Comparison of ENCODE assay signal across 16 mouse cellular contexts in genomic region chr3:122317339-122317738, GRCm38 (mm10). TPM values are rescaled to one million over a fixed set of nuclear protein-coding genes. Genes with fewer than 3 reads are reported as not detected.
DNase-seq lines count a peak whose midpoint lies in the region; ATAC-seq and TF ChIP-seq lines count a peak whose summit lies in the region.
"Had no signal": no experiment of that assay in that cellular context is flagged by ENCODE, and none has a peak within 500 bp of the region (broad histone marks: within the 10 kb centered on the region; RNA-seq: fewer than 3 reads in every experiment).

No protein-coding gene starts in this region.

- CTCF ChIA-PET in Patski (lab: Charles Lee) = interaction anchor here (1.3 to 1.8 kb wide), 6 partner anchors 20 to 148 kb away, joined by 3 to 6 read pairs (median 4); no protein-coding TSS in a partner anchor

- no peaks in the 10 kb centered on the region for H3K4me1 ChIP-seq in forebrain, postnatal 0 days (ENCODE audit: insufficient read depth)
- H3K4me1 ChIP-seq in forebrain, embryonic 15.5 days = peaks cover 10% of the 10 kb centered on the region; the same call in 1 of the 2 replicates
- H3K4me1 ChIP-seq in kidney, postnatal 0 days (replicated peaks; ENCODE audit: insufficient read depth, low read length) = peaks cover 6% of the 10 kb centered on the region; the same call in 1 of the 2 replicates

- ATAC-seq in forebrain, postnatal 0 days = peak; percentile 33; the same call in 1 of the 2 replicates
- ATAC-seq in forebrain, embryonic 15.5 days (replicated peaks) = no peak
- no peak; the same call in 1 of the 2 replicates for ATAC-seq in kidney, postnatal 0 days (replicated peaks; ENCODE audit: low FRiP score, low read depth)
- ATAC-seq in Patski = peak; percentile 76
- ATAC-seq: intestine, postnatal 0 days had no signal

- 86% methylated on average over 6 of the region's 6 CpGs for WGBS in forebrain, postnatal 0 days
- 79% methylated on average over 6 of the region's 6 CpGs for WGBS in forebrain, embryonic 15.5 days
- WGBS in kidney, postnatal 0 days = 84% methylated on average over 6 of the region's 6 CpGs

- no peak for TF ChIP-seq CTCF in forebrain, postnatal 0 days (IDR thresholded peaks at IDR 0.05; ENCODE audit: low read depth)
- TF ChIP-seq CTCF in kidney, postnatal 0 days (IDR thresholded peaks at IDR 0.05; ENCODE audit: low read depth) = no peak
- no peak for TF ChIP-seq CTCF in Patski (IDR thresholded peaks at IDR 0.05)

- no peaks in the 10 kb centered on the region for H3K27me3 ChIP-seq in forebrain, postnatal 0 days (ENCODE audit: insufficient read depth, low read length)
- no peaks in the 10 kb centered on the region for H3K27me3 ChIP-seq in forebrain, embryonic 15.5 days
- H3K27me3 ChIP-seq in kidney, postnatal 0 days (ENCODE audit: insufficient read depth, low read length) = no peaks in the 10 kb centered on the region
- H3K27me3 ChIP-seq in Patski = no peaks in the 10 kb centered on the region
- H3K27me3 ChIP-seq: forebrain, embryonic 12.5 days; hindbrain, embryonic 15.5 days; liver, embryonic 15.5 days had no signal

- POLR2A ChIA-PET in Patski (lab: Charles Lee) = interaction anchor here (0.5 to 0.6 kb wide), 2 partner anchors 131 to 149 kb away, joined by 3 read pairs; no protein-coding TSS in a partner anchor

- H3K9ac ChIP-seq in forebrain, postnatal 0 days = no peak overlapping the region
- H3K9ac ChIP-seq in forebrain, embryonic 15.5 days (replicated peaks) = no peak overlapping the region
- H3K9ac ChIP-seq in kidney, postnatal 0 days (ENCODE audit: low read depth, low read length) = no peak overlapping the region
- H3K9ac ChIP-seq: hindbrain, embryonic 15.5 days; liver, embryonic 15.5 days had no signal

- H3K27ac ChIP-seq in forebrain, postnatal 0 days (ENCODE audit: low read depth, low read length) = no peak overlapping the region
- no peak overlapping the region for H3K27ac ChIP-seq in forebrain, embryonic 15.5 days (replicated peaks)
- H3K27ac ChIP-seq in kidney, postnatal 0 days = 0 out of 2 replicates have a peak overlapping the region, but pooled peaks have one; percentile 19
- H3K27ac ChIP-seq: forebrain, embryonic 12.5 days; hindbrain, embryonic 15.5 days; liver, embryonic 15.5 days; stomach, postnatal 0 days had no signal

- DNase-seq in forebrain, postnatal 0 days = no peak
- no peak for DNase-seq in kidney, postnatal 0 days (ENCODE audit: low spot score)
- DNase-seq in kidney, postnatal 36 days = no peak
- DNase-seq in 3T3-L1 (ENCODE audit: low read depth, low spot score) (peak; percentile 83), Patski (ENCODE audit: low read depth, low spot score) (no peak)
- DNase-seq in embryo, embryonic 10.5 days (ENCODE audit: low spot score) = no peak
- no peak for DNase-seq in spleen, adult 12 weeks (ENCODE audit: low spot score)
- DNase-seq: cerebellum, adult 9-11 months; heart, postnatal 14 days; right cerebral cortex, postnatal 14 days had no signal

- in situ Hi-C loops in Patski (cut with MboI; ENCODE audit: low pct_unique_long_range_greater_than_20kb) = loop anchor here (25.0 kb wide), 1 partner anchor 595 kb away; the partner anchor contains the start of genes 1810037I17Rik and Gm10959

- no peaks in the 10 kb centered on the region for H3K36me3 ChIP-seq in forebrain, postnatal 0 days (ENCODE audit: insufficient read depth)
- H3K36me3 ChIP-seq in forebrain, embryonic 15.5 days = no peaks in the 10 kb centered on the region
- H3K36me3 ChIP-seq in kidney, postnatal 0 days (ENCODE audit: insufficient read depth, low read length) = no peaks in the 10 kb centered on the region
- H3K36me3 ChIP-seq: forebrain, embryonic 12.5 days; hindbrain, embryonic 15.5 days; liver, embryonic 15.5 days had no signal

- no peaks in the 10 kb centered on the region for H3K9me3 ChIP-seq in forebrain, postnatal 0 days (ENCODE audit: low read length)
- H3K9me3 ChIP-seq in forebrain, embryonic 15.5 days = no peaks in the 10 kb centered on the region
- no peaks in the 10 kb centered on the region for H3K9me3 ChIP-seq in kidney, postnatal 0 days (replicated peaks; ENCODE audit: low read length)
- H3K9me3 ChIP-seq: forebrain, embryonic 12.5 days; hindbrain, embryonic 15.5 days; liver, embryonic 15.5 days had no signal

- no peak overlapping the region for H3K4me3 ChIP-seq in forebrain, postnatal 0 days (ENCODE audit: low read depth, low read length)
- H3K4me3 ChIP-seq in forebrain, embryonic 15.5 days = no peak overlapping the region
- no peak overlapping the region for H3K4me3 ChIP-seq in kidney, postnatal 0 days (replicated peaks; ENCODE audit: low read depth, low read length)
- H3K4me3 ChIP-seq: forebrain, embryonic 12.5 days; hindbrain, embryonic 15.5 days; liver, embryonic 15.5 days had no signal

- no peak overlapping the region for H3K4me2 ChIP-seq in forebrain, postnatal 0 days (ENCODE audit: low read depth)
- H3K4me2 ChIP-seq in forebrain, embryonic 15.5 days (replicated peaks) = no peak overlapping the region
- H3K4me2 ChIP-seq in kidney, postnatal 0 days (ENCODE audit: low read length) = no peak overlapping the region

RNA-seq across cellular contexts. Expression of gene Bcar3, which starts 23.4 kb away (rescaled TPM):
- total RNA-seq in forebrain, postnatal 0 days (2014; rRNA removed) = 9.5 and 11.4 TPM in 2 replicates
- polyA plus RNA-seq in forebrain, postnatal 0 days (2015; fragmentation: Nextera tagmentation; extraction: Ambion mirVana) = 6.4 and 7.3 TPM in 2 replicates
- 5.0 and 6.1 TPM in 2 replicates for polyA plus RNA-seq in forebrain, embryonic 15.5 days (2015; fragmentation: Nextera tagmentation; extraction: Ambion mirVana)
- 18.8 and 20.7 TPM in 2 replicates for polyA plus RNA-seq in kidney, postnatal 0 days (2015; fragmentation: Nextera tagmentation; extraction: Ambion mirVana)
- 24.9 TPM for polyA plus RNA-seq in Patski (2021)

RNA-seq across cellular contexts. Expression of gene Dnttip2, which starts 43.2 kb away (rescaled TPM):
- total RNA-seq in forebrain, postnatal 0 days (2014; rRNA removed) = 18.5 and 23.9 TPM in 2 replicates
- 50.2 and 52.1 TPM in 2 replicates for polyA plus RNA-seq in forebrain, postnatal 0 days (2015; fragmentation: Nextera tagmentation; extraction: Ambion mirVana)
- polyA plus RNA-seq in forebrain, embryonic 15.5 days (2015; fragmentation: Nextera tagmentation; extraction: Ambion mirVana) = 51.9 and 59.9 TPM in 2 replicates
- 60.4 and 62.2 TPM in 2 replicates for polyA plus RNA-seq in kidney, postnatal 0 days (2015; fragmentation: Nextera tagmentation; extraction: Ambion mirVana)
- polyA plus RNA-seq in Patski (2021) = 93.6 TPM

Comparison
In these comparisons a context has a peak if more than half of its experiments do, and no peak if none do; other contexts are left out.
1. ATAC-seq: peak in forebrain, postnatal 0 days (single experiment) and Patski (single experiment); none in forebrain, embryonic 15.5 days (single experiment) and kidney, postnatal 0 days (single experiment).